Mouse (Mus musculus) liver, embryonic 15.5 days (tissue): Measurements from ENCODE around the gene Cftr. TPM values are rescaled to one million over a fixed set of nuclear protein-coding genes. Genes with fewer than 3 reads are reported as not detected.

Source experiments
- ATAC-seq: fragments of 200-750 bp; cut with Nextera tagmentation; 2 replicates; pipeline ENCODE4 v1.8.0; 2017; ENCODE audit warnings: moderate number of reproducible peaks, mild to moderate bottlenecking, moderate library complexity; ENCODE audit not compliant: insufficient read depth
- H3K27ac ChIP-seq: fragments of 300-500 bp; sonication (generic); replicated peaks from 2 replicates; pipeline ENCODE4 v1.5.1; 2015; ENCODE audit warnings: mild to moderate bottlenecking, inconsistent platforms
- H3K27me3 ChIP-seq: fragments of 300-500 bp; sonication (generic); 2 replicates; pipeline ENCODE4 v1.6.1; 2015; ENCODE audit warnings: mild to moderate bottlenecking, inconsistent platforms
- H3K36me3 ChIP-seq: fragments of 300-500 bp; sonication (generic); replicated peaks from 2 replicates; pipeline ENCODE4 v1.6.1; 2015; ENCODE audit warnings: moderate library complexity, mild to moderate bottlenecking, inconsistent platforms
- H3K4me1 ChIP-seq: fragments of 300-500 bp; sonication (generic); replicated peaks from 2 replicates; pipeline ENCODE4 v1.6.1; 2015; ENCODE audit warnings: inconsistent platforms
- H3K4me2 ChIP-seq: fragments of 300-500 bp; sonication (generic); 2 replicates; pipeline ENCODE4 v1.6.1; 2015; ENCODE audit warnings: moderate library complexity, mild to moderate bottlenecking, inconsistent platforms
- H3K4me3 ChIP-seq: fragments of 300-500 bp; sonication (generic); replicated peaks from 2 replicates; pipeline ENCODE4 v1.5.1; 2015; ENCODE audit warnings: mild to moderate bottlenecking, inconsistent platforms
- H3K9ac ChIP-seq: fragments of 300-500 bp; sonication (generic); 2 replicates; pipeline ENCODE4 v1.6.1; 2015; ENCODE audit warnings: moderate library complexity, mild to moderate bottlenecking, inconsistent platforms
- H3K9me3 ChIP-seq: fragments of 300-500 bp; sonication (generic); replicated peaks from 2 replicates; pipeline ENCODE4 v1.6.1; 2016; ENCODE audit warnings: inconsistent platforms
- WGBS: fragments of 180-500 bp; shearing (Covaris S2); methylation state at CpG from one replicate; pipeline ENCODE4 v1.1.7; 2015; ENCODE audit warnings: mixed read lengths; ENCODE audit not compliant: insufficient replicate concordance; 5-methylcytosine and 5-hydroxymethylcytosine counted together
- polyA plus RNA-seq: library from polyadenylated mRNA; unstranded; fragments of >200 nt; fragmentation: Nextera tagmentation; extraction: Ambion mirVana; gene quantifications from 2 replicates; pipeline ENCODE4 v1.2.1, GENCODE M21; 2015

Cftr gene
- polyA plus RNA-seq, 1 experiment from 2014 or later: 0.09 TPM

GRCm38 (mm10) chr6:18322950-18323349, 152.5 kb downstream of the Cftr start:
- Histone ChIP-seq H3K4me2 (no peak overlapping the region), H3K27me3 (no peaks in the 10 kb centered on the region), H3K9me3 (no peaks in the 10 kb centered on the region), H3K36me3 (no peaks in the 10 kb centered on the region), H3K4me3 (no peak overlapping the region), H3K9ac (no peak overlapping the region), H3K4me1 (no peaks in the 10 kb centered on the region), H3K27ac (no peak overlapping the region)
- no peak for ATAC-seq
- WGBS: 72% methylated on average over 1 of the region's 1 CpGs

- Histone ChIP-seq H3K27me3 (no peaks in the 10 kb centered on the region), H3K9ac (no peak overlapping the region), H3K4me3 (no peak overlapping the region), H3K4me1 (no peaks in the 10 kb centered on the region), H3K4me2 (no peak overlapping the region), H3K9me3 (no peaks in the 10 kb centered on the region), H3K27ac (no peak overlapping the region), H3K36me3 (no peaks in the 10 kb centered on the region)
- WGBS: 54% methylated on average over 3 of the region's 3 CpGs
- no peak for ATAC-seq
Observed at GRCm38 (mm10) chr6:18335393-18335792, 164.9 kb downstream of the Cftr start.

GRCm38 (mm10) chr6:18338307-18338706, 167.8 kb downstream of the Cftr start:
- H3K36me3 ChIP-seq: no peaks in the 10 kb centered on the region
- no peak for ATAC-seq
- H3K4me3 ChIP-seq: no peak overlapping the region
- H3K9ac ChIP-seq: no peak overlapping the region
- no peaks in the 10 kb centered on the region for H3K4me1 ChIP-seq
- H3K9me3 ChIP-seq: no peaks in the 10 kb centered on the region
- H3K27ac ChIP-seq: no peak overlapping the region
- no peaks in the 10 kb centered on the region for H3K27me3 ChIP-seq
- no peak overlapping the region for H3K4me2 ChIP-seq

- Histone ChIP-seq H3K4me3 (no peak overlapping the region), H3K36me3 (no peaks in the 10 kb centered on the region), H3K4me2 (no peak overlapping the region), H3K27me3 (no peaks in the 10 kb centered on the region), H3K27ac (no peak overlapping the region), H3K4me1 (no peaks in the 10 kb centered on the region), H3K9ac (no peak overlapping the region), H3K9me3 (no peaks in the 10 kb centered on the region)
- no peak for ATAC-seq
- WGBS: 55% methylated on average over 2 of the region's 2 CpGs
Observed at GRCm38 (mm10) chr6:18344272-18344671, 173.8 kb downstream of the Cftr start.

- no peaks in the 10 kb centered on the region for H3K4me1 ChIP-seq
- H3K4me3 ChIP-seq: no peak overlapping the region
- no peaks in the 10 kb centered on the region for H3K36me3 ChIP-seq
- no peaks in the 10 kb centered on the region for H3K27me3 ChIP-seq
- H3K9me3 ChIP-seq: no peaks in the 10 kb centered on the region
- WGBS: 39% methylated on average over 3 of the region's 3 CpGs
- H3K9ac ChIP-seq: no peak overlapping the region
- H3K27ac ChIP-seq: no peak overlapping the region
- ATAC-seq: no peak
- H3K4me2 ChIP-seq: no peak overlapping the region
Observed at GRCm38 (mm10) chr6:18349153-18349858, 178.8 kb downstream of the Cftr start.

- ATAC-seq: no peak
- Histone ChIP-seq H3K27ac (no peak overlapping the region), H3K9ac (no peak overlapping the region), H3K9me3 (no peaks in the 10 kb centered on the region), H3K4me1 (no peaks in the 10 kb centered on the region), H3K4me3 (no peak overlapping the region), H3K27me3 (no peaks in the 10 kb centered on the region), H3K4me2 (no peak overlapping the region), H3K36me3 (no peaks in the 10 kb centered on the region)
- WGBS: 50% methylated on average over 1 of the region's 1 CpGs
Observed at GRCm38 (mm10) chr6:18360154-18360553, 189.7 kb downstream of the Cftr start.

- Histone ChIP-seq H3K4me1 (no peaks in the 10 kb centered on the region), H3K27me3 (no peaks in the 10 kb centered on the region), H3K9me3 (no peaks in the 10 kb centered on the region), H3K27ac (no peak overlapping the region), H3K4me3 (no peak overlapping the region), H3K9ac (no peak overlapping the region), H3K4me2 (no peak overlapping the region), H3K36me3 (no peaks in the 10 kb centered on the region)
- no peak for ATAC-seq
Observed at GRCm38 (mm10) chr6:18360955-18361354, 190.5 kb downstream of the Cftr start.

GRCm38 (mm10) chr6:18362232-18362631, 191.7 kb downstream of the Cftr start:
- no peak overlapping the region for H3K9ac ChIP-seq
- H3K36me3 ChIP-seq: no peaks in the 10 kb centered on the region
- no peak overlapping the region for H3K4me3 ChIP-seq
- no peak overlapping the region for H3K27ac ChIP-seq
- H3K9me3 ChIP-seq: no peaks in the 10 kb centered on the region
- 76% methylated on average over 5 of the region's 5 CpGs for WGBS
- H3K27me3 ChIP-seq: no peaks in the 10 kb centered on the region
- H3K4me2 ChIP-seq: no peak overlapping the region
- H3K4me1 ChIP-seq: no peaks in the 10 kb centered on the region
- no peak for ATAC-seq

GRCm38 (mm10) chr6:18369054-18369453, 198.6 kb downstream of the Cftr start:
- H3K9me3 ChIP-seq: no peaks in the 10 kb centered on the region
- no peak overlapping the region for H3K4me3 ChIP-seq
- no peaks in the 10 kb centered on the region for H3K27me3 ChIP-seq
- no peak overlapping the region for H3K9ac ChIP-seq
- ATAC-seq: no peak
- H3K36me3 ChIP-seq: no peaks in the 10 kb centered on the region
- H3K27ac ChIP-seq: no peak overlapping the region
- whole genome bisulfite sequencing: 77% methylated on average over 3 of the region's 3 CpGs
- peaks cover 4% of the 10 kb centered on the region; the same call in 1 of the 2 replicates for H3K4me1 ChIP-seq
- H3K4me2 ChIP-seq: no peak overlapping the region

GRCm38 (mm10) chr6:18369723-18370122, 199.2 kb downstream of the Cftr start:
- Histone ChIP-seq H3K4me3 (no peak overlapping the region), H3K27ac (no peak overlapping the region), H3K9ac (no peak overlapping the region), H3K4me1 (peaks cover 4% of the 10 kb centered on the region; the same call in 1 of the 2 replicates), H3K4me2 (no peak overlapping the region), H3K27me3 (no peaks in the 10 kb centered on the region), H3K36me3 (no peaks in the 10 kb centered on the region), H3K9me3 (no peaks in the 10 kb centered on the region)
- WGBS: 62% methylated on average over 4 of the region's 4 CpGs
- no peak for ATAC-seq
